Mouse (Mus musculus) midbrain, embryonic 14.5 days (tissue): ENCODE data around the gene Zfp185. TPM values are rescaled to one million over a fixed set of nuclear protein-coding genes. Genes with fewer than 3 reads are reported as not detected.

Source experiments
- ATAC-seq: fragments of 200-750 bp; cut with Nextera tagmentation; 2 replicates; pipeline ENCODE4 v1.8.0; 2017; ENCODE audit warnings: moderate number of reproducible peaks, moderate library complexity; ENCODE audit not compliant: low FRiP score, low TSS enrichment
- DNase-seq: peaks from one replicate; pipeline ENCODE4 v3.0.0-alpha.2; 2015
- H3K27ac ChIP-seq: fragments of 300-500 bp; sonication (generic); replicated peaks from 2 replicates; pipeline ENCODE4 v1.5.1; 2014; ENCODE audit warnings: mild to moderate bottlenecking, low read depth, low read length, moderate library complexity
- H3K27me3 ChIP-seq: fragments of 300-500 bp; sonication (generic); 2 replicates; pipeline ENCODE4 v1.6.1; 2014; ENCODE audit warnings: low read length, control low read depth, mixed read lengths; ENCODE audit not compliant: control insufficient read depth, insufficient read depth
- H3K36me3 ChIP-seq: fragments of 300-500 bp; sonication (generic); 2 replicates; pipeline ENCODE4 v1.6.1; 2014; ENCODE audit warnings: low read length, control low read depth; ENCODE audit not compliant: control insufficient read depth, insufficient read depth
- H3K4me1 ChIP-seq: fragments of 300-500 bp; sonication (generic); 2 replicates; pipeline ENCODE4 v1.6.1; 2014; ENCODE audit warnings: mild to moderate bottlenecking, antibody characterized with exemption, low read length, control low read depth; ENCODE audit not compliant: control insufficient read depth, insufficient read depth
- H3K4me2 ChIP-seq: fragments of 300-500 bp; sonication (generic); 2 replicates; pipeline ENCODE4 v1.6.1; 2014; ENCODE audit warnings: mild to moderate bottlenecking, low read length, moderate library complexity
- H3K4me3 ChIP-seq: fragments of 300-500 bp; sonication (generic); replicated peaks from 2 replicates; pipeline ENCODE4 v1.5.1; 2014; ENCODE audit warnings: low read depth, low read length
- H3K9ac ChIP-seq: fragments of 300-500 bp; sonication (generic); replicated peaks from 2 replicates; pipeline ENCODE4 v1.6.1; 2014; ENCODE audit warnings: mild to moderate bottlenecking, low read length, moderate library complexity
- H3K9me3 ChIP-seq: fragments of 300-500 bp; sonication (generic); 2 replicates; pipeline ENCODE4 v1.6.1; 2016; ENCODE audit warnings: low read length, control low read depth, mixed read lengths; ENCODE audit not compliant: control insufficient read depth
- WGBS: fragments of 180-500 bp; shearing (Covaris S2); extraction: QIAGEN DNeasy Blood & Tissue Kit; methylation state at CpG from one replicate; pipeline ENCODE4 v1.1.7; 2014; 5-methylcytosine and 5-hydroxymethylcytosine counted together
- polyA plus RNA-seq: library from polyadenylated mRNA; unstranded; fragments of >200 nt; fragmentation: Nextera tagmentation; extraction: Ambion mirVana; gene quantifications from 2 replicates; pipeline ENCODE4 v1.2.1, GENCODE M21; 2014

Zfp185 gene
- polyA plus RNA-seq, 1 experiment from 2014 or later: 0.71 TPM

GRCm38 (mm10) chrX:72988431-72988830 is 1.3 kb downstream of the Zfp185 start:
- WGBS: 91% methylated on average over 3 of the region's 3 CpGs
- 0 out of 2 replicates have a peak, but pooled peaks cover 2% of the 10 kb centered on the region for H3K4me1 ChIP-seq
- H3K4me3 ChIP-seq: no peak overlapping the region
- no peak overlapping the region for H3K9ac ChIP-seq
- DNase-seq (no peak), ATAC-seq (no peak)
- H3K4me2 ChIP-seq: no peak overlapping the region
- H3K27me3 ChIP-seq: 0 out of 2 replicates have a peak, but pooled peaks cover 3% of the 10 kb centered on the region
- no peak overlapping the region for H3K27ac ChIP-seq
- H3K36me3 ChIP-seq: no peaks in the 10 kb centered on the region
- no peaks in the 10 kb centered on the region for H3K9me3 ChIP-seq

- 0 out of 2 replicates have a peak, but pooled peaks cover 2% of the 10 kb centered on the region for H3K4me1 ChIP-seq
- H3K27me3 ChIP-seq: 0 out of 2 replicates have a peak, but pooled peaks cover 3% of the 10 kb centered on the region
- no peak overlapping the region for H3K4me3 ChIP-seq
- ATAC-seq (no peak), DNase-seq (no peak)
- no peaks in the 10 kb centered on the region for H3K9me3 ChIP-seq
- no peak overlapping the region for H3K4me2 ChIP-seq
- 70% methylated on average over 3 of the region's 3 CpGs for WGBS
- no peak overlapping the region for H3K9ac ChIP-seq
- H3K36me3 ChIP-seq: no peaks in the 10 kb centered on the region
- H3K27ac ChIP-seq: no peak overlapping the region
Observed at GRCm38 (mm10) chrX:72990581-72990980, 3.4 kb downstream of the Zfp185 start.

GRCm38 (mm10) chrX:72992291-72992919 is 5.3 kb downstream of the Zfp185 start:
- Histone ChIP-seq H3K27ac (no peak overlapping the region), H3K27me3 (no peaks in the 10 kb centered on the region), H3K9ac (no peak overlapping the region), H3K4me3 (no peak overlapping the region), H3K36me3 (no peaks in the 10 kb centered on the region), H3K4me2 (no peak overlapping the region), H3K4me1 (0 out of 2 replicates have a peak, but pooled peaks cover 2% of the 10 kb centered on the region), H3K9me3 (no peaks in the 10 kb centered on the region)
- DNase-seq: peak; percentile 2
- 56% methylated on average over 5 of the region's 5 CpGs for WGBS
- no peak for ATAC-seq

- no peaks in the 10 kb centered on the region for H3K27me3 ChIP-seq
- no peaks in the 10 kb centered on the region for H3K4me1 ChIP-seq
- H3K4me3 ChIP-seq: no peak overlapping the region
- ATAC-seq (no peak), DNase-seq (no peak)
- no peaks in the 10 kb centered on the region for H3K36me3 ChIP-seq
- H3K9me3 ChIP-seq: no peaks in the 10 kb centered on the region
- 77% methylated on average over 3 of the region's 3 CpGs for WGBS
- H3K27ac ChIP-seq: no peak overlapping the region
- no peak overlapping the region for H3K4me2 ChIP-seq
- no peak overlapping the region for H3K9ac ChIP-seq
Observed at GRCm38 (mm10) chrX:72995542-72995941, 8.4 kb downstream of the Zfp185 start.

- Histone ChIP-seq H3K9me3 (no peaks in the 10 kb centered on the region), H3K4me2 (no peak overlapping the region), H3K4me1 (no peaks in the 10 kb centered on the region), H3K9ac (no peak overlapping the region), H3K36me3 (no peaks in the 10 kb centered on the region), H3K4me3 (no peak overlapping the region), H3K27ac (no peak overlapping the region), H3K27me3 (no peaks in the 10 kb centered on the region)
- ATAC-seq: no peak
- 74% methylated on average over 5 of the region's 5 CpGs for WGBS
- DNase-seq: no peak
Observed at GRCm38 (mm10) chrX:73003110-73003509, 16.0 kb downstream of the Zfp185 start.

GRCm38 (mm10) chrX:73005678-73006077 is 18.5 kb downstream of the Zfp185 start:
- no peak overlapping the region for H3K4me2 ChIP-seq
- H3K4me3 ChIP-seq: no peak overlapping the region
- H3K4me1 ChIP-seq: no peaks in the 10 kb centered on the region
- no peaks in the 10 kb centered on the region for H3K36me3 ChIP-seq
- 76% methylated on average over 4 of the region's 4 CpGs for WGBS
- ATAC-seq: no peak
- DNase-seq: no peak
- H3K27me3 ChIP-seq: no peaks in the 10 kb centered on the region
- H3K27ac ChIP-seq: no peak overlapping the region
- H3K9me3 ChIP-seq: no peaks in the 10 kb centered on the region
- H3K9ac ChIP-seq: no peak overlapping the region

GRCm38 (mm10) chrX:73007597-73008479 is 20.7 kb downstream of the Zfp185 start:
- ATAC-seq (peak; percentile 98), DNase-seq (peak; percentile 94)
- H3K9ac ChIP-seq: peak overlapping the region; percentile 40; the same call in 1 of the 2 replicates
- H3K36me3 ChIP-seq: no peaks in the 10 kb centered on the region
- H3K4me1 ChIP-seq: no peaks in the 10 kb centered on the region
- H3K27ac ChIP-seq: peak overlapping the region; percentile 82
- peak overlapping the region; percentile 55 for H3K4me2 ChIP-seq
- peak overlapping the region; percentile 27 for H3K4me3 ChIP-seq
- 24% methylated on average over 25 of the region's 27 CpGs for WGBS
- no peaks in the 10 kb centered on the region for H3K9me3 ChIP-seq
- H3K27me3 ChIP-seq: no peaks in the 10 kb centered on the region

- Histone ChIP-seq H3K4me3 (no peak overlapping the region), H3K4me1 (no peaks in the 10 kb centered on the region), H3K4me2 (no peak overlapping the region), H3K27ac (no peak overlapping the region), H3K9me3 (no peaks in the 10 kb centered on the region), H3K9ac (no peak overlapping the region), H3K27me3 (no peaks in the 10 kb centered on the region), H3K36me3 (no peaks in the 10 kb centered on the region)
- ATAC-seq (no peak), DNase-seq (no peak)
- WGBS: 65% methylated on average over 4 of the region's 4 CpGs
Observed at GRCm38 (mm10) chrX:73012846-73013245, 25.7 kb downstream of the Zfp185 start.
